Mouse (Mus musculus) C2C12 (cell line): ENCODE data around the gene Mfsd1. TPM values are rescaled to one million over a fixed set of nuclear protein-coding genes. Genes with fewer than 3 reads are reported as not detected.

Source experiments
- H3K27me3 ChIP-seq: one replicate; pipeline ENCODE4 v1.6.1; 2011; ENCODE audit not compliant: control insufficient read depth, insufficient read depth, insufficient read length
- H3K36me3 ChIP-seq: one replicate; pipeline ENCODE4 v1.6.1; 2011; ENCODE audit not compliant: control insufficient read depth, insufficient read depth
- H3K4me3 ChIP-seq: one replicate; pipeline ENCODE4 v1.5.1; 2011; ENCODE audit warnings: mild to moderate bottlenecking, control low read depth; ENCODE audit not compliant: poor library complexity, insufficient read depth, severe bottlenecking
- H3K79me2 ChIP-seq: one replicate; pipeline ENCODE4 v1.6.1; 2011; ENCODE audit not compliant: control insufficient read depth, insufficient read depth
- H3K79me3 ChIP-seq: one replicate; pipeline ENCODE4 v1.6.1; 2011; ENCODE audit warnings: low read depth, control low read depth
- H3ac ChIP-seq: one replicate; pipeline ENCODE3; 2011; ENCODE audit warnings: low read depth; ENCODE audit not compliant: control insufficient read depth, insufficient read length
- CEBPB ChIP-seq: IDR thresholded peaks from one replicate; pipeline ENCODE4 v1.6.1; 2011; ENCODE audit warnings: low read depth, mild to moderate bottlenecking, control low read depth, moderate library complexity
- CTCF ChIP-seq: IDR thresholded peaks from one replicate; pipeline ENCODE4 v1.5.1; 2011; ENCODE audit not compliant: control insufficient read depth, insufficient read depth, insufficient read length
- FOSL1 ChIP-seq: IDR thresholded peaks from one replicate; pipeline ENCODE4 v1.8.0; 2011; ENCODE audit warnings: mild to moderate bottlenecking, low read length; ENCODE audit not compliant: poor library complexity, insufficient read depth, severe bottlenecking
- MAX ChIP-seq: IDR thresholded peaks from one replicate; pipeline ENCODE4 v1.6.1; 2011; ENCODE audit warnings: mild to moderate bottlenecking, control low read depth
- MYOD1 ChIP-seq: IDR thresholded peaks from one replicate; pipeline ENCODE4 v1.6.1; 2011; ENCODE audit warnings: low read depth; ENCODE audit not compliant: control insufficient read depth, insufficient read length
- MYOG ChIP-seq: IDR thresholded peaks from one replicate; pipeline ENCODE4 v1.6.1; 2011; ENCODE audit not compliant: control insufficient read depth, insufficient read length; ENCODE audit errors: extremely low read depth
- USF1 ChIP-seq: IDR thresholded peaks from one replicate; pipeline ENCODE4 v1.6.1; 2011; ENCODE audit warnings: low read depth, mild to moderate bottlenecking, control low read depth, moderate library complexity
- polyA plus RNA-seq: library from polyadenylated mRNA; unstranded; fragments of >200 nt; fragmentation: generic; extraction: Trizol; gene quantifications from one replicate; pipeline ENCODE4 v1.2.1, GENCODE M21; 2012; ENCODE audit warnings: missing spikeins

Mfsd1 gene
- polyA plus RNA-seq, 1 experiment = 53.6 TPM

DNA sequence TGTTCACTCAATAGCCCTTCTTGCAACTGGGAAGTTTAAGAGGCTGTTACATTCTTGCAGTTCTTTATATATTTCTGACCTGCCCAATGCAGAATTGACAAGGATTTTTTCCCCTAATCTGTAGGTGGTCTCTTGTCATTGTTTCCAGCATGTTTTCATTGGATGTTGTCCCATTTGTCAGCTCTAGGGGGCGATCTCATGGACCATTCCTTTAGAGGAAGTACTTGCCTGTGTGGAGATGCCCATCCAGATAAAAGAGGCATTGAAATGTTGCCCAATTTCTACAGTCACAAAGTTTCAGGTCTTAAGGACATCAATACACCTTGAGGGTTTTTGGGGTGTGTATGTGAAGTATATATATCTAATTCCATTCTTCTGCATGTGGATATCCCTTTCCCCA is 9.0 kb upstream of the Mfsd1 start:
- H3ac ChIP-seq = no peak overlapping the region
- TF ChIP-seq FOSL1 = no peak
- no peak for TF ChIP-seq MYOG
- no peak for TF ChIP-seq MYOD1
- TF ChIP-seq CEBPB = no peak
- no peak for TF ChIP-seq USF1
- no peak for TF ChIP-seq CTCF
- no peak for TF ChIP-seq MAX
- H3K79me3 ChIP-seq = no peaks in the 10 kb centered on the region
- no peak overlapping the region for H3K4me3 ChIP-seq
- no peaks in the 10 kb centered on the region for H3K36me3 ChIP-seq
- H3K79me2 ChIP-seq = no peaks in the 10 kb centered on the region
- H3K27me3 ChIP-seq = peaks cover 27% of the 10 kb centered on the region

DNA sequence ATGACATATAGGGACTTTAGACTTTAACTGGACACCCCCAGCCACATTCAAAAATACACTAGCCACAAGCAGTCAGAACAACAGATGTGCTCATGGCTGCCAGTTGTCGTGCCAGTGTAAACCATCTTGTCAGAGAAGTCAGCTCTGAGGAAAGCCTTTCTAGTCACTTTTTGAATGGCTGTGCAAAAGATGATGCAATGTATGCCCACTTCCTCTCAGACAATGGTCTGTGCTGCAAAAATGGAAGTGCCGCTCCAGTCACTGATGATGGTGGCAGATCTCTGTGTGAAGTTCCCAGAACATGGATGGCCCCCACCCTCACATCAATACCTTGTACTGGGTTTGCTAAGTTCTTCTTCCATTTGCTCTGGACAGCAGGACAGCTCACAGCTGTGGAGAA is 6.3 kb upstream of the Mfsd1 start:
- TF ChIP-seq MAX = no peak
- TF ChIP-seq USF1 = no peak
- no peak for TF ChIP-seq MYOG
- TF ChIP-seq CTCF = no peak
- TF ChIP-seq MYOD1 = no peak
- TF ChIP-seq CEBPB = no peak
- no peak for TF ChIP-seq FOSL1
- H3K4me3 ChIP-seq = no peak overlapping the region
- H3K79me2 ChIP-seq = no peaks in the 10 kb centered on the region
- H3K27me3 ChIP-seq = peaks cover 9% of the 10 kb centered on the region
- H3K36me3 ChIP-seq = no peaks in the 10 kb centered on the region
- no peak overlapping the region for H3ac ChIP-seq
- H3K79me3 ChIP-seq = no peaks in the 10 kb centered on the region

DNA sequence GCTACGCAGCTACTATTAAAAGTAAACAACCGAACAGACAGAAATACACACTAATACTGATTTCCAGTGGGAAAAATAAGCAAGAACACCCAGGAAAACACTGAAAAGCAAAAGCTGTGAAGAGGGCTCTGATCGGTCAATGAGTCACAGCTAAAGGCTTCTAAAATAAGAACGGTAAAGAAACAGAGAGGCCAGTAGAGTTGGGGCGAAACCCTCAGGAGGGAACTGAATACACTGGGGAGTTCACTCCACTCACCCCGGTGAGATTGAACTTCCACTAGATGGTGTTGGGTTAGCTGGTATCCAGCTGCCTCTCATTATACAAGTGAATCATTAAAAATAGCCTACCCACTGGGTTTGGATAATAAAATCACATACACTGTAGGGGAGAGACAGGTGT is 5.8 kb upstream of the Mfsd1 start:
- Histone ChIP-seq H3K27me3 (peaks cover 6% of the 10 kb centered on the region), H3ac (no peak overlapping the region), H3K79me3 (no peaks in the 10 kb centered on the region), H3K4me3 (no peak overlapping the region), H3K36me3 (no peaks in the 10 kb centered on the region), H3K79me2 (no peaks in the 10 kb centered on the region)
- TF ChIP-seq USF1 (no peak), MYOG (no peak), CTCF (no peak), MYOD1 (no peak), FOSL1 (no peak), MAX (no peak), CEBPB (no peak)

DNA sequence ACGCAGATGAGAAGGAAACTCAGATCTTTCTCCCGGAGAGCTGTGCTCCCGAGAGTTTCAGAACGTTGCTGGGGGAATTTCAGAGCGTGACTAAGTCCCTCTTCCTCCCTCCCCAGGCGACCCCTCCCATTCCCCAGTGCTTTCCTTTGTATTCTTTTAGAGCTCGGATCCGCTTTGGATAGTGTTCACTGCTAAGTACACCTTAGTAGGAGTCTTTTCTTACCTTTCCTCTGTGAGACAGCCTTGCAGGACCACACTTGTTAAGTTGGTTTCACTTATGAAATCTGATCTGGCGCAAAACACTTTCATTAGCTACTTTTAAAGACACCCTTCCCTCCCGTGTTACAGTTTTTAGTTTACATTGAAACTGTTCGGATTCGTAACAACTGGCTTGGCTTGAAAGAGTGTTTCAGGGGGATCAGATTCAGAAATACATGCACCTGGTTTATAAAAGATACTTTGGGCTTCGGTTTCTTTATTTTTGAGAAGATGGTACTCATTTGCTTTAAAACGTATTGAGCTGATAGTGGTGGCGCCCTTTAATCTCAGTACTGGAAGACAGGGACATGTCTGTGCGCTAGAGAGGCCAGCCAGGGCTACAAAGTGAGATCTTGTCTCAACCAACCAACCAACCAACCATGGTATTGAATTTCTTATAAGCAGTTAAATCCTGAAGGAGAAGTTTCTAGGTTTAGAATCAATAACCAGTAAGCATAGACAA is 744 bp downstream of the Mfsd1 start:
- H3ac ChIP-seq = peak overlapping the region; percentile 93
- peaks cover 19% of the 10 kb centered on the region for H3K79me2 ChIP-seq
- H3K27me3 ChIP-seq = no peaks in the 10 kb centered on the region
- H3K36me3 ChIP-seq = peaks cover 33% of the 10 kb centered on the region
- H3K4me3 ChIP-seq = peak overlapping the region; percentile 53
- no peak for TF ChIP-seq MYOD1
- no peak for TF ChIP-seq FOSL1
- TF ChIP-seq MYOG = no peak
- TF ChIP-seq CTCF = no peak
- TF ChIP-seq CEBPB = no peak
- no peak for TF ChIP-seq MAX
- TF ChIP-seq USF1 = no peak
- peaks cover 6% of the 10 kb centered on the region for H3K79me3 ChIP-seq

DNA sequence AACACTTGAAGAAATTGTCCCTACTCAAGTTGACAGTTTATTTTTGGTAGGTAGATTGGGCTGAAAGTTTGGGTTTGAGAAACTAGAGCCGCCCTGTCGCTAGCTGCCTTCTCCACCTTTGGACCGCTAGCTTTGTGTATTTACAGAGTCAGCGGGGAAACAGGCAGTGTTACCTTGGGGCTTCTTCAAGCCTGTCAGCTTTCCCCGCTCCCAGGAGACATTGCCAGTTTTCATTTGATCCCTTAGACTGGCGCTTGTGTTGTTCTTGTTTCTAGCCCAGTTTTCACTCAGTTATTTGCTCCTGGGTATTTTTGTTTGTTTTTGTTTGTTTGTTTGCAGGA is 1.3 kb downstream of the Mfsd1 start:
- no peaks in the 10 kb centered on the region for H3K27me3 ChIP-seq
- H3K4me3 ChIP-seq = peak overlapping the region; percentile 53
- TF ChIP-seq USF1 = no peak
- no peak for TF ChIP-seq MAX
- TF ChIP-seq MYOG = no peak
- no peak for TF ChIP-seq CTCF
- TF ChIP-seq CEBPB = no peak
- TF ChIP-seq FOSL1 = no peak
- no peak for TF ChIP-seq MYOD1
- H3K79me2 ChIP-seq = peaks cover 19% of the 10 kb centered on the region
- peaks cover 38% of the 10 kb centered on the region for H3K36me3 ChIP-seq
- peaks cover 6% of the 10 kb centered on the region for H3K79me3 ChIP-seq
- H3ac ChIP-seq = no peak overlapping the region

DNA sequence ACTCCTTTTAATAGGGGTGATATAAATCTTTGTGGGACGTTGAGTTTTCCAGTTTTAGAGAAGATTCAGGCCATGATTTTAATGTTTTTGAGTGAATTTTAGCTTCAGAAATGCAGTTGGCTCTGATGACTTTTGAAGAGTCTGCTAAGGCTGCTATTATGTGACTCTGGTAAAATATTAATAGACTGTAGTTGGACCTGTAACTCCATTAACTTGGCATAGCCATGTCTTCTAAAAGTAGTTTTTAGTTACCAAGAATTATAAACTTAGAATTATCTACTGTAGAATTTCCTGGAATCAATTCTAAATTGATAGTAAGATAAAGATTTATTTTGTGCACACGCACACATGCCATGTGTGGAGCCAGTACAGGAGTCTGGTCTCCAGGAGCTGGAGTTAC is 4.0 kb downstream of the Mfsd1 start:
- Histone ChIP-seq H3K4me3 (no peak overlapping the region), H3K79me3 (peaks cover 6% of the 10 kb centered on the region), H3K36me3 (peaks cover 64% of the 10 kb centered on the region), H3ac (no peak overlapping the region), H3K27me3 (no peaks in the 10 kb centered on the region), H3K79me2 (peaks cover 19% of the 10 kb centered on the region)
- TF ChIP-seq MYOD1 (no peak), USF1 (no peak), CEBPB (no peak), MAX (no peak), FOSL1 (no peak)
